Mouse (Mus musculus) adrenal gland, adult 18-20 months (tissue): Measurements from ENCODE around the gene Bcl2l10. TPM values are rescaled to one million over a fixed set of nuclear protein-coding genes. Genes with fewer than 3 reads are reported as not detected.
"Not testable (repeated sequence)": the region's sequence is repeated elsewhere in the genome, so short reads cannot be mapped to it uniquely, and the experiment has no call there.

Source experiments
- DNase-seq, 2 experiments: peaks; one replicate each; pipeline ENCODE4 v3.0.0; 2021 to 2022; ENCODE audit warnings: low spot score in 2 of 2
- total RNA-seq, 2 experiments: library from RNA; stranded (reverse); gene quantifications; 1 replicate in 1 of 2; 2 replicates in 1 of 2; pipeline ENCODE4 v1.2.3; 2021

Gene Bcl2l10
- total RNA-seq, 2 experiments from 2014 or later: 0.99 TPM; not detected in 1

GRCm38 (mm10) chr9:75338016-75338415, 9.5 kb upstream of the Bcl2l10 start:
- DNase-seq: no peak

- no peak for DNase-seq
Observed at GRCm38 (mm10) chr9:75342433-75342832, 5.1 kb upstream of the Bcl2l10 start.

GRCm38 (mm10) chr9:75348066-75348465, 508 bp downstream of the Bcl2l10 start:
- DNase-seq: no peak

GRCm38 (mm10) chr9:75348641-75349040, 1.1 kb downstream of the Bcl2l10 start:
- DNase-seq: no peak

- no peak for DNase-seq
Observed at GRCm38 (mm10) chr9:75353094-75353493, 5.5 kb downstream of the Bcl2l10 start.

GRCm38 (mm10) chr9:75355783-75356182, 8.2 kb downstream of the Bcl2l10 start:
- DNase-seq: no peak

- DNase-seq: no peak
Observed at GRCm38 (mm10) chr9:75357087-75357654, 9.6 kb downstream of the Bcl2l10 start.

- peak; percentile 76 to 84 for DNase-seq
Observed at GRCm38 (mm10) chr9:75361699-75362098, 14.1 kb downstream of the Bcl2l10 start.

GRCm38 (mm10) chr9:75362201-75362600, 14.6 kb downstream of the Bcl2l10 start:
- DNase-seq: no peak

GRCm38 (mm10) chr9:75363001-75363400, 15.4 kb downstream of the Bcl2l10 start:
- DNase-seq: peak in 1 of 2 experiments; percentile 15

GRCm38 (mm10) chr9:75363702-75364101, 16.1 kb downstream of the Bcl2l10 start:
- not testable (repeated sequence) for DNase-seq

GRCm38 (mm10) chr9:75365195-75365594, 17.6 kb downstream of the Bcl2l10 start:
- no peak for DNase-seq

GRCm38 (mm10) chr9:75366191-75366590, 18.6 kb downstream of the Bcl2l10 start:
- no peak for DNase-seq

- no peak for DNase-seq
Observed at GRCm38 (mm10) chr9:75368779-75369178, 21.2 kb downstream of the Bcl2l10 start.

GRCm38 (mm10) chr9:75375606-75376005, 28.0 kb downstream of the Bcl2l10 start:
- DNase-seq: no peak

- no peak for DNase-seq
Observed at GRCm38 (mm10) chr9:75376428-75376827, 28.9 kb downstream of the Bcl2l10 start.

GRCm38 (mm10) chr9:75378774-75379173, 31.2 kb downstream of the Bcl2l10 start:
- DNase-seq: no peak

- DNase-seq: no peak
Observed at GRCm38 (mm10) chr9:75382825-75383224, 35.3 kb downstream of the Bcl2l10 start.

- no peak for DNase-seq
Observed at GRCm38 (mm10) chr9:75383785-75384184, 36.2 kb downstream of the Bcl2l10 start.

- no peak for DNase-seq
Observed at GRCm38 (mm10) chr9:75384337-75384962, 36.9 kb downstream of the Bcl2l10 start.

- no peak for DNase-seq
Observed at GRCm38 (mm10) chr9:75385218-75385974, 37.8 kb downstream of the Bcl2l10 start.

GRCm38 (mm10) chr9:75393251-75393650, 45.7 kb downstream of the Bcl2l10 start:
- DNase-seq: no peak
